Mouse (Mus musculus) midbrain, embryonic 15.5 days (tissue): ENCODE results near the gene Nkd1. TPM values are rescaled to one million over a fixed set of nuclear protein-coding genes. Genes with fewer than 3 reads are reported as not detected.

Source experiments
- ATAC-seq: fragments of 200-750 bp; cut with Nextera tagmentation; replicated peaks from 2 replicates; pipeline ENCODE4 v1.8.0; 2017; ENCODE audit warnings: moderate TSS enrichment
- H3K27ac ChIP-seq: fragments of 300-500 bp; sonication (generic); 2 replicates; pipeline ENCODE4 v1.5.1; 2015; ENCODE audit warnings: mild to moderate bottlenecking, inconsistent platforms
- H3K27me3 ChIP-seq: fragments of 300-500 bp; sonication (generic); replicated peaks from 2 replicates; pipeline ENCODE4 v1.6.1; 2015; ENCODE audit warnings: inconsistent platforms
- H3K36me3 ChIP-seq: fragments of 300-500 bp; sonication (generic); replicated peaks from 2 replicates; pipeline ENCODE4 v1.6.1; 2015; ENCODE audit warnings: inconsistent platforms
- H3K4me1 ChIP-seq: fragments of 300-500 bp; sonication (generic); 2 replicates; pipeline ENCODE4 v1.6.1; 2015; ENCODE audit warnings: inconsistent platforms
- H3K4me2 ChIP-seq: fragments of 300-500 bp; sonication (generic); 2 replicates; pipeline ENCODE4 v1.6.1; 2015; ENCODE audit warnings: inconsistent platforms, mild to moderate bottlenecking, moderate library complexity
- H3K4me3 ChIP-seq: fragments of 300-500 bp; sonication (generic); 2 replicates; pipeline ENCODE4 v1.5.1; 2015; ENCODE audit warnings: mild to moderate bottlenecking, inconsistent platforms
- H3K9ac ChIP-seq: fragments of 300-500 bp; sonication (generic); 2 replicates; pipeline ENCODE4 v1.6.1; 2015; ENCODE audit warnings: mild to moderate bottlenecking, inconsistent platforms
- H3K9me3 ChIP-seq: fragments of 300-500 bp; sonication (generic); 2 replicates; pipeline ENCODE4 v1.6.1; 2016; ENCODE audit warnings: inconsistent platforms
- WGBS: fragments of 180-500 bp; shearing (Covaris S2); methylation state at CpG from one replicate; pipeline ENCODE4 v1.1.7; 2015; ENCODE audit warnings: mixed read lengths; 5-methylcytosine and 5-hydroxymethylcytosine counted together
- polyA plus RNA-seq: library from polyadenylated mRNA; unstranded; fragments of >200 nt; fragmentation: Nextera tagmentation; extraction: Ambion mirVana; gene quantifications from 2 replicates; pipeline ENCODE4 v1.2.1, GENCODE M21; 2015

The Nkd1 gene
- polyA plus RNA-seq, 1 experiment from 2014 or later, result 62.9 TPM

DNA sequence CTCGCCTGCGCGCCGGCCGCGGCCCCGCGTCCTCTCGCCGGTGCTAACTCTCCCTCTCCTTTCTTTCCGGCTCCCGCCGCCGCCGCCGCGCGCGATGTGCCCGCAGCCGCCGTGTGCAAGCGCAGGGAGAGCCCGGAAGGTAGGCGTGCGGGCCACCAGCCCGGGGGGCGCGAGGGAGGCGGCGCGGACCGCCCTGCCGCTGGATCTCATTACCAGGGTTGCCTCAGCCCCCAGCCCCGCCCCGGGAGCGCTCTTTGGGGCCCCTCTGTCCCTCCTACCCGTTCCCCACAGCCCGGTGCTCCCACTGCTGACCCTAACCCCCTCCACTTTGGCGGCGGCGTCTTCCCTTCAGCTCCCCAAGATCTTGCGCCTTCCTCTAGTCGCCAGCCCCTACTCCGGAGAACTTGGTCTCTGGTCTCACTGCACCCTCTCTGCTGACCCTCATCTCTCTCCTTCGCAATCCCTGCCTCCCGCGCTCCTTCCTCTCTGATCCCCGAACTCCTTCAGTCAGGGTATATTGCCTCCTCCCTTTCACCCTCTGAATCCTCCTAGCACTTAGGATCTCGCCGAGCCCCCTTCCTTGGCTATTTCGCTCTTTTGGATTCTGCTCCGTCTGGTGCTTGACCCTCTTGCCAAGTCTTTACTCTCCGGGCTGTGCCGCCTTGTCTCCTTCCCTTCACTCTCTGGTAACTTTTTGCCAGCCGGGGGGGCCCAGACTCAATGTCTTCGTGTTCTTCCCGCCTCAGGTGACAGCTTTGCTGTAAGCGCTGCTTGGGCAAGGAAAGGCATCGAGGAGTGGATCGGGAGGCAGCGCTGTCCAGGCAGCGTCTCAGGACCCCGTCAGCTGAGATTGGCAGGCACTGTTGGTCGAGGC is 624 bp downstream of the Nkd1 start:
- H3K4me2 ChIP-seq, result peak overlapping the region; percentile 98
- no peaks in the 10 kb centered on the region for H3K9me3 ChIP-seq
- WGBS, result under 1% methylated on average over 60 of the region's 65 CpGs
- peak; percentile 55 for ATAC-seq
- peak overlapping the region; percentile 70 for H3K9ac ChIP-seq
- H3K4me1 ChIP-seq, result peaks cover 60% of the 10 kb centered on the region
- H3K36me3 ChIP-seq, result no peaks in the 10 kb centered on the region
- H3K4me3 ChIP-seq, result peak overlapping the region; percentile 67
- peak overlapping the region; percentile 37 for H3K27ac ChIP-seq
- peaks cover 9% of the 10 kb centered on the region; the same call in 1 of the 2 replicates for H3K27me3 ChIP-seq

DNA sequence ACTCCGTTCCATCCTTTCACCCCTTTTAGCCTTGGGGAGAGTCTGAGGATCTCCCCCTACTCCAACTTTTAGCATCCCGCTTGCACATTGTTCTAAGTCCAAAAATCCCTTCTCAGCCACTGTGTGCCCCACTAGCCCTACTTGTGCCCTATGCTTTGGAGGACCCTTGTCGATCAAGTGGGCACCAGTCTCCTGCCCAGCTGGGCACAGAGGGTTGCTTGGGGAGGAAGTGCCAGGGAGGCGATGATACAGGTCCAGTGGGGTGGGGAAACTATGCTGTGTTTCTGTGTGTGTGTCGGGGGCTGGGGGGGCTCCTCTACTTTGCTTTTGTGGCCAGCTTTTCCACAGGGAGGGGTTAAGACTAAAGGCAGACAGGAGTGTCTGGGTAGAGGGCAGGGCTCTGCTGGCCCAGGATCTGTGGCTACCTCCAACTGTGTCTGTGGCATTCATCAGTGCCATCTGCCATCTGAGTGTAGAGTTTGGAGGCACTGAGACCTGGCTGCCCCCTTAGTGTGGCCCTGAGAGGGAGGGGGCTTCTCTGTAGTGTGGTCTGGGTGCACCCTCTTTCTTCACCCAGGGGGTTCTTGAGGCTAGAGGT is 1.4 kb downstream of the Nkd1 start:
- ATAC-seq, result no peak
- Histone ChIP-seq H3K27me3 (peaks cover 9% of the 10 kb centered on the region; the same call in 1 of the 2 replicates), H3K36me3 (no peaks in the 10 kb centered on the region), H3K27ac (no peak overlapping the region), H3K9ac (peak overlapping the region; percentile 70), H3K4me3 (peak overlapping the region; percentile 67), H3K4me2 (peak overlapping the region; percentile 98), H3K9me3 (no peaks in the 10 kb centered on the region), H3K4me1 (peaks cover 61% of the 10 kb centered on the region)
- WGBS, result 20% methylated on average over 5 of the region's 5 CpGs

DNA sequence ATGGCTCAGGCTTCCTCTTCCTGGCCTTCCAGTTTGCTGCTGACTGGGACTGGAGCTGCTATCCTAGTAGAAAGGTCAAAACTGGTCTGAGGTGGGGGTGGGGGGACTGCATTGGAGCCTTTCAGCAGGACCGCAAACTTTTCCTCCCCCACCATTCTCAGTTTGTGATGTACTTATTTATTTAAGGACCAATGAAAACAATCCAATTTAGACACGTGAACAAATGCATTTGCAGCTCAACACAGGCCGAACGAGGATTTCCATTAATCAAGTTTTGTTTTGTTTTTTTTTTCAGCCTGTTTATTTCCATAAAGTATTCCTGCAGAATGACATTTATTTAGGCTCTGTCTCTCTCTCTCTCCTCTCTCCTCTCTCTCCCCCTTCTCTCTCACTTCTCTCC is 2.5 kb downstream of the Nkd1 start:
- Histone ChIP-seq H3K36me3 (no peaks in the 10 kb centered on the region), H3K27ac (no peak overlapping the region), H3K9me3 (no peaks in the 10 kb centered on the region), H3K9ac (no peak overlapping the region), H3K4me1 (peaks cover 55% of the 10 kb centered on the region), H3K4me2 (peak overlapping the region; percentile 98), H3K4me3 (peak overlapping the region; percentile 67), H3K27me3 (peaks cover 6% of the 10 kb centered on the region; the same call in 1 of the 2 replicates)
- 14% methylated on average over 4 of the region's 4 CpGs for WGBS
- ATAC-seq, result no peak

DNA sequence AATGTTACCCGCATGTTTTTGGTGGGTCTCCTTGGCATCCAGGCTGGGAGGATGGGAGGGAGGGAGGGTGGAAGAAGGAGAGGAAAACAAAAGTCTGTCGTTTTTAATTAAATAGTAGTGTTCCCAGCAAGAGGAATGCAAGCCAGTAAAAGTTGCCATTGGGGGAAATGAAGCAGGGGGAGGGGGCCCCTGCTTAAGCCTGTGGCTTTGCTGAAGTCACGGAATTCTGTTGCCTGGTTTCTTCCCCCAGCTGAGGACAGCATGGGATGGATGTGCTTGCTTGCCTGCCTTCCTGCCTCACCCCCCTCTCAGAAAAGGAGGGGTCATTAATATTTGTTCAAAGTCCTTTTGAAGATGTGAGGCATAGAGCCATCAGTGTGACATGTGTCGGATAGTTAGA is 3.0 kb downstream of the Nkd1 start:
- no peaks in the 10 kb centered on the region for H3K9me3 ChIP-seq
- peak overlapping the region; percentile 98 for H3K4me2 ChIP-seq
- no peak for ATAC-seq
- peak overlapping the region; percentile 10; the same call in 1 of the 2 replicates for H3K4me3 ChIP-seq
- WGBS, result 17% methylated on average over 4 of the region's 4 CpGs
- H3K9ac ChIP-seq, result no peak overlapping the region; the same call in 1 of the 2 replicates
- peaks cover 5% of the 10 kb centered on the region; the same call in 1 of the 2 replicates for H3K27me3 ChIP-seq
- H3K36me3 ChIP-seq, result no peaks in the 10 kb centered on the region
- H3K27ac ChIP-seq, result no peak overlapping the region
- H3K4me1 ChIP-seq, result peaks cover 53% of the 10 kb centered on the region

DNA sequence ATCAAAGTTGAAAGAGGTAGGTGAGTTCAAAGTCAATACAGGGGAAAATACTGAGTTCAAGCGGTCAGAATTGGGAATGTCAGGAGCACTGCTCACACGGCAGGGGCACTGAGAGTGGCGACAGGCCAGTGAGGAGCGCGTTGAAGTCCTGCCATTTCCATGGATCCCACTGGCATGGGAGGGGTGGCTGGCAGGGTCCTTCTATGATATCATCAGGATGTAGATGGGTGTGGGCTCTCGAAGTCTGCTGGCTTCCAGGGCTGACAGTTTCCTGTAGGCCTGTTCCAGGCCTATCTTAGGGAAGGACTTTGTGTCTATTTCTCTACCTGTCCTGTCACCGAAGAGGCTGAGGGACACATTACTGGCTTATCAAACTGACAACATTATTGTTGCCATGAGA is 3.7 kb downstream of the Nkd1 start:
- ATAC-seq, result no peak
- peaks cover 53% of the 10 kb centered on the region for H3K4me1 ChIP-seq
- H3K9ac ChIP-seq, result no peak overlapping the region
- no peaks in the 10 kb centered on the region for H3K36me3 ChIP-seq
- no peaks in the 10 kb centered on the region for H3K27me3 ChIP-seq
- 67% methylated on average over 7 of the region's 7 CpGs for WGBS
- H3K9me3 ChIP-seq, result no peaks in the 10 kb centered on the region
- H3K4me2 ChIP-seq, result peak overlapping the region; percentile 98
- H3K27ac ChIP-seq, result no peak overlapping the region
- no peak overlapping the region for H3K4me3 ChIP-seq

DNA sequence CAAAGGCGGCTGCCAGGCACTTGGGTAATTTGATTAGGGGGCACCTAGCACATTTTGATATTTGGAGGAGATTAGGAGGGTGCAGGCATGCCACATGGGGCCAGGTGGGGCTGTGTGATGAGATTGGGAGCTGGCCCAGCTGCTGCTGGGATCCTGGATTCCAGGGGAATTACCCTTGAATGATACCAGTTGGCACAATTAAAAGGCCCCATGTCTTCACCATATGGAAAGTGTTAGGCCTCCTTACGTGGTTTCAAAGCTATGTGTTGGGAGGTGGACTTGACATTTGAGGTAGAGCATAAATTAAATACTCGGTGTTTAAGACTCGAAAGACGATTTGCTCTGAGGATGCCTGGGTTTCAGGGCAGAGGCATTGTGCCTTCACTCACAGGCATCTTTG is 5.1 kb downstream of the Nkd1 start:
- H3K36me3 ChIP-seq, result no peaks in the 10 kb centered on the region
- H3K9me3 ChIP-seq, result no peaks in the 10 kb centered on the region
- H3K27me3 ChIP-seq, result no peaks in the 10 kb centered on the region
- H3K27ac ChIP-seq, result no peak overlapping the region
- 68% methylated on average over 5 of the region's 5 CpGs for WGBS
- no peak overlapping the region for H3K4me3 ChIP-seq
- H3K4me1 ChIP-seq, result peaks cover 49% of the 10 kb centered on the region
- H3K4me2 ChIP-seq, result 0 out of 2 replicates have a peak overlapping the region, but pooled peaks have one; percentile 11
- no peak overlapping the region for H3K9ac ChIP-seq
- ATAC-seq, result no peak

DNA sequence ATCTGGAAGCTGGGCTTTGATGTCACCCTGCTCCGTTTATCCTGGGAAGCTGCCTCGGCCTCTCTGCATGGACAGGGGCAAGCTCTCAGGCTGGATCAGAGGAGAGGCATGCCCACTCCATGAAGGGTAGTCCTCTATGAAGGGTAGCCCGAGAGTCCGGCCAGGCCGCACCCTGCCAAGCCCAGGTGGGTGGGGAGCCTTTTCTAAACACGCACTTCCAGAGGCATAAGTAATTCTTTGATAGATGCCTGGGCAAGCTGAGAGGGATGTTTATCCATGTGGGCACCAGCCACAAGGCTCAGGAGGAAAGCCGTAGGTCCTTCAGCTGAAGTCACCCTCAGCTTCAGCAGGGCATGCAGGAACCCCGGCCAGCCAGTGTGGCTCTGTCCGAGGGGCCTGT is 7.0 kb downstream of the Nkd1 start:
- Histone ChIP-seq H3K27ac (no peak overlapping the region), H3K36me3 (no peaks in the 10 kb centered on the region), H3K27me3 (no peaks in the 10 kb centered on the region), H3K9ac (no peak overlapping the region), H3K9me3 (no peaks in the 10 kb centered on the region), H3K4me1 (peaks cover 34% of the 10 kb centered on the region), H3K4me3 (no peak overlapping the region), H3K4me2 (no peak overlapping the region)
- no peak for ATAC-seq
- 87% methylated on average over 9 of the region's 9 CpGs for WGBS

DNA sequence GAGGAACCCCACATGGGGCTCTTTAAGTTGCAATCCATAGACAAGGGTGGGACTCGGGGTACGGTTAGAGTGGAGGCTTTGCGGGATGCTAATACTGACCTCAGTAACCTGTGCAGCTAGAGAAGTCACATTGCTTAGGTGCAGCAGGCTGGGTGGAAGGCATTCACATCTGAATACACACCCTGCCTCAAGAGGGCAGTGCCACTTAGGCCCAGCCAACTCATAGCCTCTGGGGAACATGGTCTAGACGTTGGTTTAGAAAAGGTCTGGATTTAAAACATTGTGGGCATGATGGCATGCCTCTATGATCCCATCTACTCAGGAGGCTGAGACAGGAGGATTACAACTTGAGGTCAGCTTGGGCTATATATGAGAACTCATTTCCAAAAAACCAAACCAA is 8.6 kb downstream of the Nkd1 start:
- no peak overlapping the region for H3K4me2 ChIP-seq
- no peaks in the 10 kb centered on the region for H3K9me3 ChIP-seq
- no peaks in the 10 kb centered on the region for H3K36me3 ChIP-seq
- no peak overlapping the region for H3K27ac ChIP-seq
- H3K9ac ChIP-seq, result no peak overlapping the region
- ATAC-seq, result no peak
- H3K27me3 ChIP-seq, result no peaks in the 10 kb centered on the region
- no peak overlapping the region for H3K4me3 ChIP-seq
- H3K4me1 ChIP-seq, result peaks cover 18% of the 10 kb centered on the region
- WGBS, result 83% methylated on average over 4 of the region's 4 CpGs

DNA sequence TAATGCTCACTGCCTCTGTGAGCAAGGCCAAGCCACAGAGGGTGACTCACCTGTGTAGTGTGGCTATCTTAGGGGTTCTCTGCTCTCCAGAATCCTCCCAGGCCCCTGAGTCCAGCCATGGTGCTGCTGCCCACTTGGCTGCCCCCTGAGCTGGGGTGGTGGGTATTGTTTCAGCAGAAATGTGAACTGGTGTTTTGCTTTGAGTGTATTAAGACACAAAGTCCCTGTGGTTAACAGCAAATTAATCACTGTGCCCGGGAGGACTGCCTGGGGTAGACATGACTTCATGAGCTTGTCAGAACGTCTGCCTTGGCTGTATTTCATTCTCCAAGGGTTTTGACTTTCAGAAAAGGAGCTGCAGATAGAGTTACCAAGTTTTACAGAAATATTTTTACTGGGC is 15.9 kb downstream of the Nkd1 start:
- 0 out of 2 replicates have a peak, but pooled peaks cover 2% of the 10 kb centered on the region for H3K4me1 ChIP-seq
- H3K9ac ChIP-seq, result no peak overlapping the region
- WGBS, result 58% methylated on average over 2 of the region's 2 CpGs
- H3K4me2 ChIP-seq, result no peak overlapping the region
- H3K36me3 ChIP-seq, result no peaks in the 10 kb centered on the region
- no peaks in the 10 kb centered on the region for H3K27me3 ChIP-seq
- no peaks in the 10 kb centered on the region for H3K9me3 ChIP-seq
- H3K4me3 ChIP-seq, result no peak overlapping the region
- no peak for ATAC-seq
- no peak overlapping the region for H3K27ac ChIP-seq

DNA sequence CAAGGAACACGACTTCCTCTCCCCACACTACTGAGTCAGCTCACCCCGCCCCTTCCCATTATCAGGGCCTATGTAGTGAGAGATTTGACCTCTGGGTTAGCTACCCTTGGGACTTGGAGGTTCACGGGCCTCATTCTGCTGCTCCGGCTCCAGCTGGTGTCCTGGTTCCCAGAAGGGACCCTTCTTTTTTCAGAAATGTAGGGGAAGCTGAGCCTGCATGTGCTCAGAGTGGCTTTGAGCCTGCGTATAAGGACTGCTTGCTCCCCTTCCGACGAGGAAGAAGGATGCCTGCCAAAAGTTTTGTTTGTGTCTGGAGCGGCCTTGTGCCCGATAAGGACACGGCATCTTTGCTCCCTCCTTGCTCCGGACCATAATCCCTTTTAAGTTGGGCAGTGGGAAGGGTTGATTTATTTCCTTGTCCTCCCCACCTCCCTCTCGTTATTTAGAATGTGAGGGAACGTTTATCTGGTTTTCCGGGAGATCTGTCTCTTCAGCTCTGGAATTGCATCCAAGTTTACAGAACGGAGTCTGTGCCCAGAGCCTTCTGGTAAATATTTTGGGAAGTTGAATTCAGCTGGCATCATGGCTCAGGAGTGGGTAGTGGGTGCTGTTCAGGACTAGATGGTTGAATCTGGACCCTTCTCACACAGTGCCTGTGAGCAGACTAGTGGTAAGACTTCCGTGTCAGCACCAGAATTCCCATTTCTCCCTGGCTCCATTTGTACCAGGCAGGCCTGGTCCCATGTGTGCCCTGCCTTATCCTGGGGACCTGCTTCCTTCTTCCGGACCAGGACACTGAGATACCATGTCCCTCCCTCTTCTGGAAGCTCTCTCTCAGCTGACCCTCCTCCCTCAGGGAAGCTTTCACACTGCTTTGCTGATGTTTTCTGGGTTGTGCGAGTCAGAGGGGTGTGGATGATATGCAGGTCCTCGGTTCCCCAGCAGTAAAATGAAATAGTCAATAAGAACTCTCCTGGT is 17.1 kb downstream of the Nkd1 start:
- Histone ChIP-seq H3K27ac (no peak overlapping the region), H3K27me3 (no peaks in the 10 kb centered on the region), H3K9ac (no peak overlapping the region), H3K4me3 (no peak overlapping the region), H3K36me3 (no peaks in the 10 kb centered on the region), H3K9me3 (no peaks in the 10 kb centered on the region), H3K4me2 (no peak overlapping the region), H3K4me1 (0 out of 2 replicates have a peak, but pooled peaks cover 2% of the 10 kb centered on the region)
- 74% methylated on average over 19 of the region's 19 CpGs for WGBS
- ATAC-seq, result no peak

DNA sequence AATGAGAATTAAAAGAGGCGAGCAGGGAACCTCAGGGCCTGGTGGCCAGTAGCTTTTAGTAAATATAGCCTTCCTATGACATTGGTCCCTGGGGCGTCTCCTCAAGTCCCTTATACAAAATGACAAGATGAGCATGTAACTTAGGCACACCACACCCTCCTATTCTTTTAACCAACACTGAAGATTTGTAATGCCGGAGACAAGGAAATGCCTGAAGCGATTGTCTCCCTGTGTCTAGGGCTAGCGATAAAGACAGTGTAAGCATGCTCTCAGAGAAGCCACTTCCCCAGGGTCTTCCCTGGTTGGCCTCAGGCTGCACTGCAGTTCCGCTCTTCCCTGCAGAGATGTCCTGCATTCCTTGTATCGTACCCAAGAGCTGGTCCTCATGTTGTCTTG is 17.8 kb downstream of the Nkd1 start:
- Histone ChIP-seq H3K36me3 (no peaks in the 10 kb centered on the region), H3K27me3 (no peaks in the 10 kb centered on the region), H3K27ac (no peak overlapping the region), H3K4me1 (0 out of 2 replicates have a peak, but pooled peaks cover 2% of the 10 kb centered on the region), H3K4me3 (no peak overlapping the region), H3K9me3 (no peaks in the 10 kb centered on the region), H3K4me2 (no peak overlapping the region), H3K9ac (no peak overlapping the region)
- ATAC-seq, result no peak
- WGBS, result 77% methylated on average over 7 of the region's 7 CpGs

DNA sequence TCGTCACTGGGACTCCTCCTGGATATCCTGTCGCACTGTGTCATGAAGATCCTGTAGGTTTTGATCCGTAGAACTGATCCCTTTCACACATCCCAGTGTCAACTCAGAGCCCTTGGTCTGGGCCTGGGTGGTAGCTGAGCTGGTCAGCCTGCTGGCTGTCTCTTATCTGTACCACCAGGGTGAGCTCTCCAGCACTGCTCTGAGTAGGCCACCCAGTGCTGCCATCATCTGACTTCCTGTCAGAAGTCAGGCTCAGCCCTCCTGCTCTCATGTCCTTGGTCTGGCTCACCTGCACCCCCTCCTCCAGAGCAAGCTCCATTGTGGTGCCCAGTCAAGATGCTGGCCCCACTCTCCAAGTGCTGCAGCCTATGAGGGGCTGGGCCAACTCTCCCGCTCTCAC is 18.8 kb downstream of the Nkd1 start:
- Histone ChIP-seq H3K27me3 (no peaks in the 10 kb centered on the region), H3K36me3 (no peaks in the 10 kb centered on the region), H3K4me1 (0 out of 2 replicates have a peak, but pooled peaks cover 2% of the 10 kb centered on the region), H3K4me3 (no peak overlapping the region), H3K9ac (no peak overlapping the region), H3K27ac (no peak overlapping the region), H3K4me2 (no peak overlapping the region), H3K9me3 (no peaks in the 10 kb centered on the region)
- 80% methylated on average over 4 of the region's 4 CpGs for WGBS
- ATAC-seq, result no peak
